Mouse (Mus musculus) embryonic facial prominence, embryonic 15.5 days (tissue): ENCODE measurements around the gene Tlnrd1. TPM values are rescaled to one million over a fixed set of nuclear protein-coding genes. Genes with fewer than 3 reads are reported as not detected.

Experiments
- ATAC-seq: fragments of 200-750 bp; cut with Nextera tagmentation; 2 replicates; pipeline ENCODE4 v1.8.0; 2017; ENCODE audit warnings: low read depth, moderate TSS enrichment; ENCODE audit not compliant: insufficient number of reproducible peaks, low FRiP score, low TSS enrichment
- H3K27ac ChIP-seq: fragments of 300-500 bp; sonication (generic); replicated peaks from 2 replicates; pipeline ENCODE4 v1.5.1; 2015; ENCODE audit warnings: mild to moderate bottlenecking, inconsistent platforms
- H3K27me3 ChIP-seq: fragments of 300-500 bp; sonication (generic); 2 replicates; pipeline ENCODE4 v1.6.1; 2015; ENCODE audit warnings: inconsistent platforms
- H3K36me3 ChIP-seq: fragments of 300-500 bp; sonication (generic); 2 replicates; pipeline ENCODE4 v1.6.1; 2015; ENCODE audit warnings: mild to moderate bottlenecking, inconsistent platforms
- H3K4me1 ChIP-seq: fragments of 300-500 bp; sonication (generic); 2 replicates; pipeline ENCODE4 v1.6.1; 2015; ENCODE audit warnings: inconsistent platforms
- H3K4me2 ChIP-seq: fragments of 300-500 bp; sonication (generic); replicated peaks from 2 replicates; pipeline ENCODE4 v1.6.1; 2015; ENCODE audit warnings: mild to moderate bottlenecking, inconsistent platforms
- H3K4me3 ChIP-seq: fragments of 300-500 bp; sonication (generic); replicated peaks from 2 replicates; pipeline ENCODE4 v1.5.1; 2015; ENCODE audit warnings: mild to moderate bottlenecking, inconsistent platforms
- H3K9ac ChIP-seq: fragments of 300-500 bp; sonication (generic); 2 replicates; pipeline ENCODE4 v1.6.1; 2015; ENCODE audit warnings: inconsistent platforms
- H3K9me3 ChIP-seq: fragments of 300-500 bp; sonication (generic); replicated peaks from 2 replicates; pipeline ENCODE4 v1.6.1; 2016; ENCODE audit warnings: inconsistent platforms
- WGBS: fragments of 180-500 bp; shearing (Covaris S2); methylation state at CpG from one replicate; pipeline ENCODE4 v1.1.7; 2015; 5-methylcytosine and 5-hydroxymethylcytosine counted together
- polyA plus RNA-seq: library from polyadenylated mRNA; unstranded; fragments of >200 nt; fragmentation: Nextera tagmentation; extraction: Ambion mirVana; gene quantifications from 2 replicates; pipeline ENCODE4 v1.2.1, GENCODE M21; 2015

Gene Tlnrd1
- polyA plus RNA-seq, 1 experiment from 2014 or later: 12.5 TPM

- ATAC-seq: peak; percentile 79
- under 1% methylated on average over 90 of the region's 91 CpGs for WGBS
- Histone ChIP-seq H3K4me3 (peak overlapping the region; percentile 77), H3K4me2 (peak overlapping the region; percentile 94), H3K9ac (peak overlapping the region; percentile 85), H3K36me3 (no peaks in the 10 kb centered on the region), H3K4me1 (peaks cover 45% of the 10 kb centered on the region), H3K9me3 (no peaks in the 10 kb centered on the region), H3K27ac (peak overlapping the region; percentile 92), H3K27me3 (no peaks in the 10 kb centered on the region)
These were observed 657 bp downstream of the Tlnrd1 start for GRCm38 (mm10) chr7:83883276-83884020.

- 14% methylated on average over 56 of the region's 56 CpGs for WGBS
- no peaks in the 10 kb centered on the region for H3K27me3 ChIP-seq
- H3K4me1 ChIP-seq: peaks cover 50% of the 10 kb centered on the region
- no peaks in the 10 kb centered on the region for H3K9me3 ChIP-seq
- peak overlapping the region; percentile 94 for H3K4me2 ChIP-seq
- peak overlapping the region; percentile 92 for H3K27ac ChIP-seq
- peak overlapping the region; percentile 85 for H3K9ac ChIP-seq
- H3K4me3 ChIP-seq: peak overlapping the region; percentile 77
- peaks cover 4% of the 10 kb centered on the region; the same call in 1 of the 2 replicates for H3K36me3 ChIP-seq
- peak; percentile 11; the same call in 1 of the 2 replicates for ATAC-seq
These were observed 1.4 kb downstream of the Tlnrd1 start for GRCm38 (mm10) chr7:83882633-83883275.

GRCm38 (mm10) chr7:83882150-83882632 lies 1.9 kb downstream of the Tlnrd1 start:
- Histone ChIP-seq H3K4me2 (peak overlapping the region; percentile 94), H3K27ac (no peak overlapping the region), H3K9me3 (no peaks in the 10 kb centered on the region), H3K4me3 (peak overlapping the region; percentile 77), H3K27me3 (no peaks in the 10 kb centered on the region), H3K9ac (peak overlapping the region; percentile 85), H3K4me1 (peaks cover 52% of the 10 kb centered on the region), H3K36me3 (peaks cover 7% of the 10 kb centered on the region; the same call in 1 of the 2 replicates)
- no peak for ATAC-seq
- 78% methylated on average over 35 of the region's 35 CpGs for WGBS

- ATAC-seq: no peak
- H3K9ac ChIP-seq: no peak overlapping the region
- H3K4me3 ChIP-seq: no peak overlapping the region
- no peak overlapping the region for H3K27ac ChIP-seq
- H3K4me2 ChIP-seq: no peak overlapping the region
- H3K27me3 ChIP-seq: no peaks in the 10 kb centered on the region
- H3K9me3 ChIP-seq: no peaks in the 10 kb centered on the region
- WGBS: 8% methylated on average over 5 of the region's 5 CpGs
- peaks cover 10% of the 10 kb centered on the region; the same call in 1 of the 2 replicates for H3K36me3 ChIP-seq
- H3K4me1 ChIP-seq: peaks cover 42% of the 10 kb centered on the region
These were observed 5.2 kb downstream of the Tlnrd1 start for GRCm38 (mm10) chr7:83878676-83879448.

GRCm38 (mm10) chr7:83877088-83877487 lies 7.0 kb downstream of the Tlnrd1 start:
- Histone ChIP-seq H3K27ac (no peak overlapping the region), H3K4me3 (no peak overlapping the region), H3K27me3 (no peaks in the 10 kb centered on the region), H3K4me2 (no peak overlapping the region), H3K9me3 (no peaks in the 10 kb centered on the region), H3K4me1 (peaks cover 31% of the 10 kb centered on the region), H3K9ac (no peak overlapping the region), H3K36me3 (peaks cover 10% of the 10 kb centered on the region; the same call in 1 of the 2 replicates)
- ATAC-seq: no peak
- 76% methylated on average over 3 of the region's 3 CpGs for WGBS

- no peak overlapping the region for H3K9ac ChIP-seq
- ATAC-seq: no peak
- no peaks in the 10 kb centered on the region for H3K36me3 ChIP-seq
- no peaks in the 10 kb centered on the region for H3K9me3 ChIP-seq
- no peak overlapping the region for H3K4me3 ChIP-seq
- H3K27me3 ChIP-seq: no peaks in the 10 kb centered on the region
- no peak overlapping the region for H3K27ac ChIP-seq
- WGBS: 41% methylated on average over 5 of the region's 5 CpGs
- H3K4me1 ChIP-seq: no peaks in the 10 kb centered on the region
- no peak overlapping the region for H3K4me2 ChIP-seq
These were observed 14.1 kb downstream of the Tlnrd1 start for GRCm38 (mm10) chr7:83869839-83870543.

GRCm38 (mm10) chr7:83868200-83868599 lies 15.9 kb downstream of the Tlnrd1 start:
- Histone ChIP-seq H3K4me2 (no peak overlapping the region), H3K27ac (no peak overlapping the region), H3K4me1 (no peaks in the 10 kb centered on the region), H3K9me3 (no peaks in the 10 kb centered on the region), H3K9ac (no peak overlapping the region), H3K4me3 (no peak overlapping the region), H3K27me3 (no peaks in the 10 kb centered on the region), H3K36me3 (no peaks in the 10 kb centered on the region)
- WGBS: 60% methylated on average over 3 of the region's 3 CpGs
- ATAC-seq: no peak

GRCm38 (mm10) chr7:83863554-83863953 lies 20.6 kb downstream of the Tlnrd1 start:
- ATAC-seq: no peak
- 0 out of 2 replicates have a peak, but pooled peaks cover 5% of the 10 kb centered on the region for H3K4me1 ChIP-seq
- H3K27me3 ChIP-seq: no peaks in the 10 kb centered on the region
- 41% methylated on average over 2 of the region's 2 CpGs for WGBS
- no peak overlapping the region for H3K4me3 ChIP-seq
- no peak overlapping the region for H3K27ac ChIP-seq
- H3K9ac ChIP-seq: no peak overlapping the region
- no peak overlapping the region for H3K4me2 ChIP-seq
- no peaks in the 10 kb centered on the region for H3K36me3 ChIP-seq
- no peaks in the 10 kb centered on the region for H3K9me3 ChIP-seq

GRCm38 (mm10) chr7:83859378-83860083 lies 24.6 kb downstream of the Tlnrd1 start:
- H3K36me3 ChIP-seq: no peaks in the 10 kb centered on the region

GRCm38 (mm10) chr7:83857921-83858320 lies 26.2 kb downstream of the Tlnrd1 start:
- WGBS: 87% methylated on average over 3 of the region's 3 CpGs
- no peak overlapping the region for H3K4me3 ChIP-seq
- H3K9me3 ChIP-seq: no peaks in the 10 kb centered on the region
- no peak overlapping the region for H3K27ac ChIP-seq
- no peak overlapping the region for H3K9ac ChIP-seq
- H3K36me3 ChIP-seq: no peaks in the 10 kb centered on the region
- H3K27me3 ChIP-seq: no peaks in the 10 kb centered on the region
- 0 out of 2 replicates have a peak, but pooled peaks cover 5% of the 10 kb centered on the region for H3K4me1 ChIP-seq
- H3K4me2 ChIP-seq: no peak overlapping the region
- ATAC-seq: no peak

More at GRCm38 (mm10) chr7:83859378-83860083, 24.6 kb downstream of the Tlnrd1 start:
- H3K9me3 ChIP-seq: no peaks in the 10 kb centered on the region
- no peak overlapping the region for H3K9ac ChIP-seq
- H3K4me2 ChIP-seq: no peak overlapping the region
- 42% methylated on average over 4 of the region's 4 CpGs for WGBS
- ATAC-seq: no peak
- H3K4me3 ChIP-seq: no peak overlapping the region
- H3K27me3 ChIP-seq: no peaks in the 10 kb centered on the region
- H3K4me1 ChIP-seq: 0 out of 2 replicates have a peak, but pooled peaks cover 5% of the 10 kb centered on the region
- H3K27ac ChIP-seq: no peak overlapping the region
